Mouse (Mus musculus) ES-E14 (cell line): ENCODE measurements around the gene Fbxo46. TPM values are rescaled to one million over a fixed set of nuclear protein-coding genes. Genes with fewer than 3 reads are reported as not detected.
A peak's percentile ranks its signal among the peaks of the same experiment; 100 is the strongest.

ENCODE experiments used
- DNase-seq: peaks from one replicate; pipeline ENCODE4 v3.0.0-alpha.2; 2013; ENCODE audit warnings: low read depth, low spot score
- H3K27ac ChIP-seq: 2 replicates; pipeline ENCODE4 v1.5.1; 2012; ENCODE audit warnings: low read depth, mild to moderate bottlenecking, low read length, moderate library complexity, mixed read lengths; ENCODE audit not compliant: poor library complexity, insufficient read depth, severe bottlenecking
- H3K36me3 ChIP-seq: 2 replicates; pipeline ENCODE4 v1.6.1; 2012; ENCODE audit warnings: mild to moderate bottlenecking, low read length, moderate library complexity, mixed read lengths; ENCODE audit not compliant: control insufficient read depth, poor library complexity, insufficient read depth, severe bottlenecking
- H3K4me1 ChIP-seq, 2 experiments: fragments of 150-350 bp in 1 of 2; sonication (generic) in 1 of 2; 2 replicates each; pipeline ENCODE4 v1.6.1; 2012; ENCODE audit warnings: low read length in 2 of 2, mild to moderate bottlenecking in 1 of 2, mixed read lengths in 1 of 2; ENCODE audit not compliant: control insufficient read depth in 2 of 2, insufficient read depth in 2 of 2, poor library complexity in 1 of 2
- H3K4me3 ChIP-seq, 2 experiments: fragments of 150-350 bp in 1 of 2; sonication (generic) in 1 of 2; 2 replicates each; pipeline ENCODE4 v1.5.1; 2012; ENCODE audit warnings: low read length in 2 of 2, low read depth in 1 of 2, mild to moderate bottlenecking in 1 of 2, mixed read lengths in 1 of 2; ENCODE audit not compliant: insufficient read depth in 1 of 2, poor library complexity in 1 of 2, severe bottlenecking in 1 of 2
- H3K9ac ChIP-seq: 2 replicates; pipeline ENCODE4 v1.6.1; 2012; ENCODE audit warnings: low read depth, mild to moderate bottlenecking, low read length, mixed read lengths; ENCODE audit not compliant: poor library complexity, insufficient read depth, severe bottlenecking
- H3K9me3 ChIP-seq: fragments of 150-350 bp; sonication (generic); 2 replicates; pipeline ENCODE4 v1.6.1; 2012; ENCODE audit warnings: low read depth, mild to moderate bottlenecking, low read length; ENCODE audit not compliant: control insufficient read depth, insufficient read depth
- CHD2 ChIP-seq: IDR thresholded peaks from 2 replicates; pipeline ENCODE4 v1.6.1; 2014; ENCODE audit warnings: mild to moderate bottlenecking, low read depth, low read length, inconsistent platforms
- HCFC1 ChIP-seq: IDR thresholded peaks from 2 replicates; pipeline ENCODE4 v1.6.1; 2012; ENCODE audit warnings: low read length, inconsistent platforms, borderline replicate concordance; ENCODE audit not compliant: insufficient read depth
- MAFK ChIP-seq: IDR thresholded peaks from 2 replicates; pipeline ENCODE4 v1.6.1; 2014; ENCODE audit warnings: mild to moderate bottlenecking, low read depth, low read length, inconsistent platforms; ENCODE audit not compliant: insufficient read depth
- ZC3H11A ChIP-seq: IDR thresholded peaks from 2 replicates; pipeline ENCODE4 v1.6.1; 2012; ENCODE audit warnings: low read depth, mild to moderate bottlenecking, inconsistent platforms, low read length, borderline replicate concordance
- ZNF384 ChIP-seq: IDR thresholded peaks from 2 replicates; pipeline ENCODE4 v1.6.1; 2012; ENCODE audit warnings: low read depth, low read length, inconsistent platforms
- in situ Hi-C, 2 experiments: fragments of 600-800 bp; cut with MboI; formaldehyde crosslinking; loops; one replicate each; pipeline ENCODE4 v1.15.1; 2025; ENCODE audit warnings: low sequenced_read_pairs in 2 of 2, inconsistent platforms in 1 of 2; ENCODE audit not compliant: unreplicated experiment in 2 of 2
- total RNA-seq: library from RNA; depleted of rRNA; stranded (reverse); fragments of 300-350 nt; gene quantifications from 2 replicates; pipeline ENCODE4 v1.2.3, GENCODE M21; 2012

Fbxo46 gene
- total RNA-seq, 1 experiment, result 19.5 TPM

DNA sequence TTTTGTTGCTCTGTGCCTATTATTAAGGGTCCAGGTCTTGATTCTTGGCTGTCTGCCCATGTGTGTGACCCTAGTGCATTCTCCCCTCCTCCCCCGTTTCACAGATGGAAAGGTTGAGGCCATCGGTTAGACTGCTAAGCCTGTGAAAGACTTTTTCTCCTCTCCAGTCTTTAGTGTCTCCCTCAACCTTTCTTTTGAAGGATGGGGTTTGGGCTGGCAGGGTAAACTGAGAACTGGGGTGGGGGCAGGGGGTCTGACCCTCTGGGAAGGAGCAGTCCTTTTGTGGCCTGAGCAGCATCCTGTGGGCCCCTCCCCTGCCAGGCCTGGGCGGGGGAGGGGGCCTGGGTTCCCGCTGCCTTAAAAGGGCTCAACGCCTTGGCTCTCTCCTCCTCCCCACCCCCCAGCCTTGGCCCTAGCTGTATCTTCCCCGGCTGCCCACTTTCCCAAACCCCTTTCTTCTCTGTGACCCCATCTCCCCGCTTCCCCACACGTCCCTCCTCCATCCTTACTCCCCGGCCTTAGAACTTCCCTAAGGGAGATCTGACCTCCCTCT lies 34.7 kb upstream of the Fbxo46 start:
- peaks cover 32% of the 10 kb centered on the region for H3K36me3 ChIP-seq
- H3K9ac ChIP-seq, result no peak overlapping the region
- peaks cover 1 to 37% of the 10 kb centered on the region in 2 experiments; a peak in 2 of 4 replicates for H3K4me1 ChIP-seq
- no peak for DNase-seq
- no peaks in the 10 kb centered on the region for H3K9me3 ChIP-seq
- no peak for TF ChIP-seq CHD2
- TF ChIP-seq ZC3H11A, result no peak
- in situ Hi-C loops, result no loop called here
- no peak overlapping the region for H3K4me3 ChIP-seq
- H3K27ac ChIP-seq, result no peak overlapping the region

DNA sequence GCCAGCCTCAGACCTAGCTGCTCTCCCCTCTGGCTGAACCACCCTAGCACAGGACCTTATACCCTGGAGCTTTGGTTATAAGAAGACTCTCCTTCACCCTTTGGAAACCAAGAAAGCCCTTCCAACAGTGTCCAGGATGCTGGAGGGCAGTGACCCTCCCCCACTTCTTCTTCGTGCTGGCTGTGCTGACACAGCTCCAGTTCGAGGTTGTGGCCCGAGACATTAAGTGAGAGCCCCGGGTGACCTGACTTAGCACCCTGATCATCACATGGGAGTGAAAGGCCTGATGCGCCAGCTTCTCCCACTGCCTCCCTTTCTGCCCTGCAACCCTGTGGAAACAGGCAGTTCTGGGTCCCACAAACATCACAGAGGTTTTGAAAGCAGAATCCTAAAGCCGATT lies 34.2 kb upstream of the Fbxo46 start:
- Histone ChIP-seq H3K4me1 (peaks cover 1 to 34% of the 10 kb centered on the region in 2 experiments; a peak in 2 of 4 replicates), H3K9me3 (no peaks in the 10 kb centered on the region), H3K4me3 (peak overlapping the region in 1 of 2 experiments; percentile 20; a peak in 1 of 4 replicates), H3K36me3 (peaks cover 27% of the 10 kb centered on the region), H3K9ac (no peak overlapping the region), H3K27ac (no peak overlapping the region)
- no peak for TF ChIP-seq HCFC1
- no peak for TF ChIP-seq ZC3H11A
- TF ChIP-seq CHD2, result no peak
- no peak for TF ChIP-seq ZNF384
- no peak for TF ChIP-seq MAFK
- DNase-seq, result no peak
- in situ Hi-C loops, result no loop called here

DNA sequence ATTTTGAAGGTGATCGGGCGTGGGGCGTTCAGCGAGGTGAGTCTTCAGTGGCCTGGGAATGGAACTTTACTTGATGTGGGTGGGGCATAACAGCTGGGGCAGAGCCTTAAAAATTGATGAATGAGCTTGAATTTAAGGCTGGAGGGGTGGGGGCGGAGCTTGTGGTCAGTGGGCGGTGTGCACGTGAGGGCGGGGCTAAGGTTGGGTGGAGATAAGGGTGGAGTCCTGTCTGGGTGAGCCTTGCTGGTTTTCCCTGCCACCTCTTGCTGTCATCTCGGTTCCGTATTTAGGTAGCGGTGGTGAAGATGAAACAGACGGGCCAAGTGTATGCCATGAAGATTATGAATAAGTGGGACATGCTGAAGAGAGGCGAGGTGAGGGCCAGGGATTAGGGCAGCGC lies 33.6 kb upstream of the Fbxo46 start:
- no peak overlapping the region for H3K9ac ChIP-seq
- H3K4me3 ChIP-seq, result peak overlapping the region in 1 of 2 experiments; percentile 20; a peak in 3 of 4 replicates
- in situ Hi-C loops, result no loop called here
- H3K4me1 ChIP-seq, result peaks cover 1 to 32% of the 10 kb centered on the region in 2 experiments; a peak in 2 of 4 replicates
- peaks cover 21% of the 10 kb centered on the region for H3K36me3 ChIP-seq
- TF ChIP-seq MAFK (0 out of 2 replicates have a peak, but pooled peaks have one; percentile 24), HCFC1 (no peak), ZNF384 (no peak)
- H3K27ac ChIP-seq, result no peak overlapping the region
- H3K9me3 ChIP-seq, result no peaks in the 10 kb centered on the region
- DNase-seq, result no peak

DNA sequence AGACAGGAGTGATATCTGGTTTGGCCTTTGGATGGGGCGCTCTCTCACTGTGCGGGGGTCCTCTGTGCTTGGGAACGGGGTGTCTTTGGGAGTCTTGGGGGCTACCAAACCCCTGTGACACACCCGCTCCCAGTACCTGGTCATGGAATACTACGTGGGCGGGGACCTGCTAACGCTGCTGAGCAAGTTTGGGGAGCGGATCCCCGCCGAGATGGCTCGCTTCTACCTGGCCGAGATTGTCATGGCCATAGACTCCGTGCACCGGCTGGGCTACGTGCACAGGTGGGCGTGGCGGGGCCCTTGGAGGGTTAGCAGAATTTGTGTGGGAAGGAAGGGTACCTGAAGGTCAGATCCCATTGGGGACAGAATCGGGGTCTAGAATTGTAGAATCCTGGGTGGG lies 32.9 kb upstream of the Fbxo46 start:
- H3K27ac ChIP-seq, result no peak overlapping the region
- in situ Hi-C loops, result no loop called here
- H3K4me3 ChIP-seq, result no peak overlapping the region; a peak in 1 of 4 replicates
- H3K9ac ChIP-seq, result no peak overlapping the region
- no peaks in the 10 kb centered on the region for H3K9me3 ChIP-seq
- H3K4me1 ChIP-seq, result peaks cover 1 to 32% of the 10 kb centered on the region in 2 experiments; a peak in 2 of 4 replicates
- DNase-seq, result no peak
- no peak for TF ChIP-seq ZC3H11A
- peaks cover 15% of the 10 kb centered on the region for H3K36me3 ChIP-seq

DNA sequence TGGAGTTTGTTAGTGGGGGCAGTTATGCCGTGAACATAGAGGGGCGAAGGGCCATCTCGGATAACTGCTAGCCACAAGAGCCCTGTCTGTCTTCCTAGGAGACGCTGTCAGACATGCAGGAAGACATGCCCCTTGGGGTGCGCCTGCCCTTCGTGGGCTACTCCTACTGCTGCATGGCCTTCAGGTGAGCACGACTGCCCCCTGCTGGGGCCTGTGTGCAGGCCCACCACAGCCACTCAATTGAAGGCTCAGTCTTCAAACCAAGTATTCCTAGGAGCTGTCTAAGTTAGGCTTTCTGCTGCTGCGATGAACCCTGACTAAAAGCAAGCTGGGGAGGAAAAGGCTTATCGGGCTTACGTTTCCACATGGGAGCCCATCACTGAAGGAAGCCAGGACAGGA lies 30.8 kb upstream of the Fbxo46 start:
- no peak overlapping the region for H3K27ac ChIP-seq
- in situ Hi-C loops, result no loop called here
- H3K9me3 ChIP-seq, result no peaks in the 10 kb centered on the region
- H3K4me1 ChIP-seq, result peaks cover 1 to 35% of the 10 kb centered on the region in 2 experiments; a peak in 2 of 4 replicates
- no peak for TF ChIP-seq MAFK
- TF ChIP-seq HCFC1, result no peak
- no peak for TF ChIP-seq ZC3H11A
- TF ChIP-seq ZNF384, result no peak
- TF ChIP-seq CHD2, result no peak
- H3K36me3 ChIP-seq, result peaks cover 8% of the 10 kb centered on the region; the same call in 1 of the 2 replicates
- DNase-seq, result peak; percentile 58
- H3K9ac ChIP-seq, result no peak overlapping the region
- no peak overlapping the region for H3K4me3 ChIP-seq
